Mouse (Mus musculus) myocyte (in vitro differentiated cells): Measurements from ENCODE around the gene Taf8. TPM values are rescaled to one million over a fixed set of nuclear protein-coding genes. Genes with fewer than 3 reads are reported as not detected.

Experiments used
- H3K27me3 ChIP-seq: one replicate; pipeline ENCODE4 v1.6.1; 2011; ENCODE audit not compliant: control insufficient read depth, insufficient read depth, insufficient read length
- H3K36me3 ChIP-seq: one replicate; pipeline ENCODE4 v1.6.1; 2011; ENCODE audit not compliant: control insufficient read depth, insufficient read depth
- H3K4me2 ChIP-seq: one replicate; pipeline ENCODE4 v1.6.1; 2011; ENCODE audit warnings: low read depth, control low read depth
- H3K4me3 ChIP-seq: one replicate; pipeline ENCODE4 v1.5.1; 2011; ENCODE audit warnings: mild to moderate bottlenecking, control low read depth, moderate library complexity
- H3K79me2 ChIP-seq: one replicate; pipeline ENCODE4 v1.6.1; 2011; ENCODE audit not compliant: control insufficient read depth, insufficient read depth
- H3ac ChIP-seq: one replicate; pipeline ENCODE4 v1.6.1; 2011; ENCODE audit not compliant: control insufficient read depth, insufficient read length
- CEBPB ChIP-seq: IDR thresholded peaks from 2 replicates; pipeline ENCODE4 v1.6.1; 2011; ENCODE audit warnings: mild to moderate bottlenecking, moderate library complexity; ENCODE audit not compliant: poor library complexity, insufficient read depth, severe bottlenecking
- E2F4 ChIP-seq: IDR thresholded peaks from one replicate; pipeline ENCODE4 v1.6.1; 2011; ENCODE audit warnings: mild to moderate bottlenecking, control low read depth, moderate library complexity; ENCODE audit not compliant: insufficient read depth
- MAX ChIP-seq: IDR thresholded peaks from one replicate; pipeline ENCODE4 v1.6.1; 2011; ENCODE audit warnings: low read depth, mild to moderate bottlenecking, control low read depth
- MYOD1 ChIP-seq, 3 experiments: IDR thresholded peaks; one replicate each; pipeline ENCODE4 v1.6.1; 2011; ENCODE audit warnings: control low read depth in 2 of 3, low read depth in 2 of 3, mild to moderate bottlenecking in 2 of 3, moderate library complexity in 1 of 3; ENCODE audit not compliant: insufficient read length in 2 of 3, control insufficient read depth in 1 of 3
- MYOG ChIP-seq, 3 experiments: IDR thresholded peaks; one replicate each; pipeline ENCODE4 v1.6.1; 2011; ENCODE audit warnings: control low read depth in 2 of 3, low read depth in 2 of 3, mild to moderate bottlenecking in 2 of 3; ENCODE audit not compliant: insufficient read length in 2 of 3, control insufficient read depth in 1 of 3, insufficient read depth in 1 of 3
- POLR2A ChIP-seq: IDR thresholded peaks from one replicate; pipeline ENCODE4 v1.6.1; 2011; ENCODE audit warnings: low read depth, mild to moderate bottlenecking, control low read depth, moderate library complexity; ENCODE audit not compliant: insufficient read length
- POLR2AphosphoS2 ChIP-seq: IDR thresholded peaks from one replicate; pipeline ENCODE4 v1.6.1; 2011; ENCODE audit warnings: low read depth, control low read depth; ENCODE audit not compliant: insufficient read length
- REST ChIP-seq: IDR thresholded peaks from one replicate; pipeline ENCODE4 v1.6.1; 2011; ENCODE audit warnings: mild to moderate bottlenecking, control low read depth, moderate library complexity; ENCODE audit not compliant: insufficient read depth, insufficient read length
- SRF ChIP-seq: IDR thresholded peaks from one replicate; pipeline ENCODE4 v1.6.1; 2011; ENCODE audit warnings: low read depth; ENCODE audit not compliant: control insufficient read depth, insufficient read length
- TCF12 ChIP-seq: IDR thresholded peaks from one replicate; pipeline ENCODE4 v1.6.1; 2011; ENCODE audit warnings: mild to moderate bottlenecking, control low read depth; ENCODE audit not compliant: poor library complexity, insufficient read depth, severe bottlenecking
- TCF3 ChIP-seq: IDR thresholded peaks from one replicate; pipeline ENCODE4 v1.6.1; 2011; ENCODE audit warnings: low read depth, control low read depth; ENCODE audit not compliant: insufficient read length
- USF1 ChIP-seq: IDR thresholded peaks from one replicate; pipeline ENCODE4 v1.6.1; 2011; ENCODE audit warnings: low read depth, mild to moderate bottlenecking, control low read depth, moderate library complexity
- polyA plus RNA-seq: library from polyadenylated mRNA; unstranded; fragments of >200 nt; fragmentation: generic; extraction: Trizol; gene quantifications from one replicate; pipeline ENCODE4 v1.2.1, GENCODE M21; 2012; ENCODE audit warnings: missing spikeins

Taf8 gene
- polyA plus RNA-seq, 1 experiment: 13.4 TPM

DNA sequence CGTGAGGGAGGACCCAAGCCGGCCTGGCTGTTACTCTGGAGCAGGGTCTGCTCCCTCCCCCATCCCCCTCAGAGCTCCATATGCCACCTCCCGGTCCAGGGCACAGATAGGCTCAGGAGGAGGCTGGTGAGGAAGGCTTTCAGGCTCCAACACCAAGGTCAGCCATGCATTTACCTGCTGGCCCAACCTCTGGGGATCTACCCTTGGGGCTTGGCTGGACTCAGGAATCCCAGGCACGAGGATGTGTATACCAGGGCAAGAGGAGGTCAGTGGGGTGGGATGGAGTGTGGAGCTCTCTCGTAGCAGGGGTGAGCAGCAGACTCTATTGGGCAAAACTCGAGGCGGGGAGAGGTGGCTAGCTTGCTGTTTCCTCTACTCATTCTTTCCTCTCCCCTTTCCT is 49.2 kb downstream of the Taf8 start:
- peaks cover 19% of the 10 kb centered on the region for H3K27me3 ChIP-seq
- no peak for TF ChIP-seq CEBPB
- TF ChIP-seq TCF12: no peak
- TF ChIP-seq TCF3: no peak
- no peak for TF ChIP-seq POLR2AphosphoS2
- TF ChIP-seq SRF: no peak
- no peak for TF ChIP-seq MYOG (IDR thresholded peaks at IDR 0.05; ENCODE audit: control insufficient read depth in 1 of 3, insufficient read depth in 1 of 3, insufficient read length in 2 of 3, low read depth in 2 of 3)
- no peak for TF ChIP-seq USF1
- TF ChIP-seq MYOD1 (IDR thresholded peaks at IDR 0.05; ENCODE audit: control insufficient read depth in 1 of 3, insufficient read length in 2 of 3, low read depth in 2 of 3): no peak
- no peak for TF ChIP-seq POLR2A
- TF ChIP-seq MAX: no peak
- no peak for TF ChIP-seq REST
- no peak for TF ChIP-seq E2F4

DNA sequence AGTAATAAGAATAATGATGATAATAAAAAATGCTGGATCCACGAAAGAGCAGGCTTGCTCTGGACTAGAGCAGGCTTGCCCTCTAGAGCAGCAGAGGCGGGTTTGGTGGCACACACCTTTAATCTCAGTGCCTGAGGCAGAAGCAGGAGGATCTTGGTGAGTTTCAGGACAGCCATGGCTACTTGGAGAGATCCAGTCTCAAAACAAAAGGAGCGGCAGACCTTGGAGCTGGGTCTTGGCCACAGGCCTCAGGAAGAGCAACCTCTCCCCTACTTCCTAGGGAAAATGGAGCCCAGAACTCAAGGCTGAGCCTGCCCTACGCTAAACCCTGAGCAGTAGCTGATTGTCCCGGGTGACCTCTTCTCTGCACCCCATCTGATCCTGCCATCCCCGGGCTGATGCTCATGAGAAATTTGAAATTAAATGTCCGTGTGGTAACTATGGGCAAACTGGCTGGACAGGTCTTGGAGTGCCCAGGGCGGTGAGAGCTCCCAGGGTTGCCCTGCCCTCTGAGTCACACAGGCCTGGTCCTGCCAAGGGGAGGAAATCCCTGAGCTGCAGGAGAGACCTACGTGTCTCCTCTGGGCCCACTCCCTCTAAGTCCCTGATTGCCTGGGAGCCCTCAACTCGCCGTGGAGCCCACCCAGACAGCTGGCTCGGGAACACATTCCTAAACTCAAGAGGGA is 51.1 kb downstream of the Taf8 start:
- H3K4me3 ChIP-seq: no peak overlapping the region
- H3K27me3 ChIP-seq: peaks cover 13% of the 10 kb centered on the region
- TF ChIP-seq REST (no peak), SRF (no peak), POLR2A (no peak), TCF3 (no peak), TCF12 (no peak), CEBPB (no peak), E2F4 (no peak), POLR2AphosphoS2 (no peak)
- no peaks in the 10 kb centered on the region for H3K36me3 ChIP-seq
- H3K4me2 ChIP-seq: no peak overlapping the region
- H3ac ChIP-seq: no peak overlapping the region
- no peaks in the 10 kb centered on the region for H3K79me2 ChIP-seq

More for the DNA sequence above, 49.2 kb downstream of the Taf8 start:
- no peak overlapping the region for H3K4me3 ChIP-seq
- no peaks in the 10 kb centered on the region for H3K79me2 ChIP-seq
- H3K4me2 ChIP-seq: no peak overlapping the region
- H3K36me3 ChIP-seq: no peaks in the 10 kb centered on the region
- no peak overlapping the region for H3ac ChIP-seq

DNA sequence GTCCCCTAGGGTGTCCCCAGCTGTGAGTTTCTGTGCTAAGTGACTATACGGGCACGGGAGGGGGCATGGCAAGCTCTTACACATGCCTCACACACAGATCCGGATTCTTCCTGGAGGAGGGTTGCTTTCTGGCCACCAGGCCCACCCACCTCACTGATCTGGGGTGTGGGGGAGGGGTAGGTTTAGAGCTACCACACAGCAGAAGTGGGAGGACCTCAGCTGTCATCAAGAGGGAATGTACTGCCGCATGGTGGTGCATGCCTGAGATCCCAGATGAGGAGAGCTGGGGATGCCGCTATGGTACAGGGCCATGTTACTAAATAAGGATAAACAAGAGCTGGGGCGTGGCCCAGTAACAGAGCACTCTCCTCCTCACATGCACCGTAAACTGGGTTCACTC is 51.9 kb downstream of the Taf8 start:
- Histone ChIP-seq H3K79me2 (no peaks in the 10 kb centered on the region), H3K27me3 (peaks cover 16% of the 10 kb centered on the region), H3K36me3 (no peaks in the 10 kb centered on the region), H3K4me2 (no peak overlapping the region), H3K4me3 (no peak overlapping the region), H3ac (no peak overlapping the region)
- no peak for TF ChIP-seq POLR2AphosphoS2
- TF ChIP-seq TCF3: no peak
- no peak for TF ChIP-seq MAX
- no peak for TF ChIP-seq USF1
- no peak for TF ChIP-seq SRF
- no peak for TF ChIP-seq MYOD1 (IDR thresholded peaks at IDR 0.05; ENCODE audit: control insufficient read depth in 1 of 3, insufficient read length in 2 of 3, low read depth in 2 of 3)
- TF ChIP-seq REST: no peak
- TF ChIP-seq CEBPB: no peak
- no peak for TF ChIP-seq TCF12
- no peak for TF ChIP-seq MYOG (IDR thresholded peaks at IDR 0.05; ENCODE audit: control insufficient read depth in 1 of 3, insufficient read depth in 1 of 3, insufficient read length in 2 of 3, low read depth in 2 of 3)
- TF ChIP-seq E2F4: no peak
- no peak for TF ChIP-seq POLR2A

DNA sequence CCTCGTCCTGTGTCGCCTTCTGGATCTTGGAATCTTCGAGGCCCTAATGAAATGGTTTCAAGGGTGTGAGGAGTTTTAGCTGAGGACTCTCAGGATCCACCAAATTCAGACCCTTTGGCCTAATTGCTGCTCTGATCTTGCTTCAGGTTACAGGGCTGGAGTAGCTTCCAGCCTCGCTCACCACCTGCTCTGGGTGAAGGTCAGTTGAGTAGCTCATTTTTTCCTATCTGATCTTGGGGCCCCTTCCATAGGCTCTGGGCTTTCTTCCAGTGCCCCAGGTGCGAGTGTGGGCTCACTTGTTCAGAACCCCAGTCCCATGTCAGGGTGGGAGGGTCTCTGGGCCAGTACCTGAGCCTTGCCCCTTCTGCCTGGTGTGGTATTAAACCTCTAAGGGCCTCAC is 52.7 kb downstream of the Taf8 start:
- Histone ChIP-seq H3K36me3 (no peaks in the 10 kb centered on the region), H3ac (no peak overlapping the region), H3K4me2 (no peak overlapping the region), H3K4me3 (no peak overlapping the region), H3K79me2 (no peaks in the 10 kb centered on the region), H3K27me3 (peaks cover 16% of the 10 kb centered on the region)
- TF ChIP-seq MAX (no peak), POLR2A (no peak)
